Mouse (Mus musculus) liver, embryonic 11.5 days (tissue): Measurements from ENCODE around the gene Ankrd36. TPM values are rescaled to one million over a fixed set of nuclear protein-coding genes. Genes with fewer than 3 reads are reported as not detected.
A peak's percentile ranks its signal among the peaks of the same experiment; 100 is the strongest.
"Not testable (repeated sequence)": the region's sequence is repeated elsewhere in the genome, so short reads cannot be mapped to it uniquely, and the experiment has no call there.

Source experiments
- ATAC-seq: fragments of 200-750 bp; cut with Nextera tagmentation; replicated peaks from 2 replicates; pipeline ENCODE4 v1.8.0; 2017; ENCODE audit warnings: moderate number of reproducible peaks, mild to moderate bottlenecking, moderate TSS enrichment, moderate library complexity; ENCODE audit not compliant: low FRiP score
- DNase-seq: peaks from one replicate; pipeline ENCODE4 v3.0.0-alpha.2; 2017; ENCODE audit warnings: low spot score
- H3K27ac ChIP-seq: fragments of 300-500 bp; sonication (generic); 2 replicates; pipeline ENCODE4 v1.5.1; 2014; ENCODE audit warnings: mild to moderate bottlenecking, low read depth, low read length, control low read depth
- H3K27me3 ChIP-seq: fragments of 300-500 bp; sonication (generic); replicated peaks from 2 replicates; pipeline ENCODE4 v1.6.1; 2014; ENCODE audit warnings: low read length, mixed read lengths; ENCODE audit not compliant: control insufficient read depth, insufficient read depth
- H3K36me3 ChIP-seq: fragments of 300-500 bp; sonication (generic); 2 replicates; pipeline ENCODE4 v1.6.1; 2014; ENCODE audit warnings: mild to moderate bottlenecking, low read length, moderate library complexity, mixed read lengths; ENCODE audit not compliant: control insufficient read depth, insufficient read depth
- H3K4me1 ChIP-seq: fragments of 300-500 bp; sonication (generic); replicated peaks from 2 replicates; pipeline ENCODE4 v1.6.1; 2014; ENCODE audit warnings: low read length, mixed read lengths; ENCODE audit not compliant: control insufficient read depth, insufficient read depth
- H3K4me2 ChIP-seq: fragments of 300-500 bp; sonication (generic); 2 replicates; pipeline ENCODE4 v1.6.1; 2014; ENCODE audit warnings: mild to moderate bottlenecking, control low read depth, moderate library complexity
- H3K4me3 ChIP-seq: fragments of 300-500 bp; sonication (generic); 2 replicates; pipeline ENCODE4 v1.5.1; 2014; ENCODE audit warnings: low read depth, low read length, control low read depth
- H3K9ac ChIP-seq: fragments of 300-500 bp; sonication (generic); 2 replicates; pipeline ENCODE4 v1.6.1; 2014; ENCODE audit warnings: low read depth, low read length, control low read depth
- H3K9me3 ChIP-seq: fragments of 300-500 bp; sonication (generic); 2 replicates; pipeline ENCODE4 v1.6.1; 2016; ENCODE audit warnings: low read length, inconsistent platforms, mixed read lengths; ENCODE audit not compliant: control insufficient read depth
- WGBS: fragments of 180-500 bp; shearing (Covaris S2); extraction: QIAGEN DNeasy Blood & Tissue Kit; methylation state at CpG from one replicate; pipeline ENCODE4 v1.1.7; 2014; 5-methylcytosine and 5-hydroxymethylcytosine counted together
- polyA plus RNA-seq: library from polyadenylated mRNA; unstranded; fragments of >200 nt; fragmentation: Nextera tagmentation; extraction: Ambion mirVana; gene quantifications from 2 replicates; pipeline ENCODE4 v1.2.1, GENCODE M21; 2014

Ankrd36 gene
- polyA plus RNA-seq, 1 experiment from 2014 or later = 0.82 TPM

GRCm38 (mm10) chr11:5575046-5575445 lies 5.6 kb downstream of the Ankrd36 start:
- Histone ChIP-seq H3K9me3 (no peaks in the 10 kb centered on the region), H3K4me3 (no peak overlapping the region), H3K4me2 (peak overlapping the region; percentile 51), H3K36me3 (no peaks in the 10 kb centered on the region), H3K9ac (no peak overlapping the region), H3K27me3 (no peaks in the 10 kb centered on the region), H3K27ac (peak overlapping the region; percentile 26), H3K4me1 (peaks cover 20% of the 10 kb centered on the region)
- ATAC-seq (peak; percentile 79), DNase-seq (no peak)
- 36% methylated on average over 6 of the region's 6 CpGs for WGBS

- no peaks in the 10 kb centered on the region for H3K36me3 ChIP-seq
- H3K4me2 ChIP-seq = no peak overlapping the region
- H3K9ac ChIP-seq = no peak overlapping the region
- H3K4me1 ChIP-seq = peaks cover 10% of the 10 kb centered on the region
- H3K27me3 ChIP-seq = no peaks in the 10 kb centered on the region
- no peak overlapping the region for H3K27ac ChIP-seq
- H3K4me3 ChIP-seq = no peak overlapping the region
- WGBS = 79% methylated on average over 6 of the region's 6 CpGs
- no peaks in the 10 kb centered on the region for H3K9me3 ChIP-seq
- no peak for DNase-seq
- no peak for ATAC-seq
Measured at GRCm38 (mm10) chr11:5592336-5592735, 22.9 kb downstream of the Ankrd36 start.

- ATAC-seq (peak; percentile 98), DNase-seq (no peak)
- Histone ChIP-seq H3K9me3 (no peaks in the 10 kb centered on the region), H3K27ac (peak overlapping the region; percentile 65; the same call in 1 of the 2 replicates), H3K4me1 (peaks cover 10% of the 10 kb centered on the region), H3K4me2 (peak overlapping the region; percentile 31), H3K27me3 (no peaks in the 10 kb centered on the region), H3K9ac (no peak overlapping the region), H3K36me3 (no peaks in the 10 kb centered on the region), H3K4me3 (no peak overlapping the region)
- 49% methylated on average over 4 of the region's 4 CpGs for WGBS
Measured at GRCm38 (mm10) chr11:5595381-5595791, 25.9 kb downstream of the Ankrd36 start.

- Histone ChIP-seq H3K27ac (peak overlapping the region; percentile 65; the same call in 1 of the 2 replicates), H3K9me3 (no peaks in the 10 kb centered on the region), H3K4me2 (peak overlapping the region; percentile 31), H3K4me3 (no peak overlapping the region), H3K4me1 (peaks cover 10% of the 10 kb centered on the region), H3K27me3 (no peaks in the 10 kb centered on the region), H3K9ac (no peak overlapping the region), H3K36me3 (no peaks in the 10 kb centered on the region)
- WGBS = 70% methylated on average over 5 of the region's 5 CpGs
- ATAC-seq (peak; percentile 71), DNase-seq (no peak)
Measured at GRCm38 (mm10) chr11:5595792-5596191, 26.3 kb downstream of the Ankrd36 start.

- Histone ChIP-seq H3K36me3 (no peaks in the 10 kb centered on the region), H3K27ac (no peak overlapping the region), H3K9ac (no peak overlapping the region), H3K4me3 (no peak overlapping the region), H3K4me1 (peaks cover 10% of the 10 kb centered on the region), H3K27me3 (no peaks in the 10 kb centered on the region), H3K4me2 (no peak overlapping the region), H3K9me3 (no peaks in the 10 kb centered on the region)
- no peak for ATAC-seq
- DNase-seq = no peak
- 80% methylated on average over 6 of the region's 6 CpGs for WGBS
Measured at GRCm38 (mm10) chr11:5596756-5597155, 27.3 kb downstream of the Ankrd36 start.

GRCm38 (mm10) chr11:5605421-5605820 lies 35.9 kb downstream of the Ankrd36 start:
- H3K4me2 ChIP-seq = no peak overlapping the region
- H3K27me3 ChIP-seq = no peaks in the 10 kb centered on the region; the same call in 1 of the 2 replicates
- no peak for DNase-seq
- H3K4me1 ChIP-seq = no peaks in the 10 kb centered on the region
- 78% methylated on average over 3 of the region's 3 CpGs for WGBS
- H3K9me3 ChIP-seq = no peaks in the 10 kb centered on the region
- ATAC-seq = no peak
- no peaks in the 10 kb centered on the region for H3K36me3 ChIP-seq
- no peak overlapping the region for H3K9ac ChIP-seq
- no peak overlapping the region for H3K4me3 ChIP-seq
- H3K27ac ChIP-seq = no peak overlapping the region

GRCm38 (mm10) chr11:5611918-5612317 lies 42.4 kb downstream of the Ankrd36 start:
- ATAC-seq, H3K4me1 ChIP-seq, H3K9ac ChIP-seq, H3K36me3 ChIP-seq, H3K9me3 ChIP-seq, H3K27ac ChIP-seq, DNase-seq, H3K4me3 ChIP-seq, H3K4me2 ChIP-seq, H3K27me3 ChIP-seq: not testable (repeated sequence)
- 66% methylated on average over 1 of the region's 1 CpGs for WGBS

DNA sequence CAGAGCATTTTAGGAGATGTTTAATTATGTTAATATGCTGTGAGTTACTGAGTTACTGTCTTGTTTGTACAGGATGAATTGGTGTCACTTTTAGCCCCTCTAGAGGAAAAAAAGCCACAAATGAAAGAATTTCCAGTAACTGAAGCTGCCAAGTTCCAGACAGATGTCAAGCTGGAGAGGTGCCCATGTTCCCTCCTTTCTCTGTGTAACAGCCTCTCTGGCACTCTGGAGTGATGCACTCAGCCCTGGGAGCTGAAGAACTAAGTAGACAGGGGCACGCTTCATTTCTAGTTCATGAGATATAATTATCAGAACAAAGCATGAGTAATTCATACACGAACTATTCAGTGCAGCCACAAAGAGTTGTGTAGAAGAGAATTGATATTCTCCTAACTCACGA lies 45.0 kb downstream of the Ankrd36 start:
- no peaks in the 10 kb centered on the region for H3K36me3 ChIP-seq
- no peaks in the 10 kb centered on the region; the same call in 1 of the 2 replicates for H3K9me3 ChIP-seq
- no peak overlapping the region for H3K4me3 ChIP-seq
- H3K27ac ChIP-seq = no peak overlapping the region
- H3K9ac ChIP-seq = no peak overlapping the region
- H3K4me1 ChIP-seq = no peaks in the 10 kb centered on the region
- no peak for ATAC-seq
- no peak for DNase-seq
- 73% methylated on average over 3 of the region's 3 CpGs for WGBS
- no peak overlapping the region for H3K4me2 ChIP-seq
- no peaks in the 10 kb centered on the region for H3K27me3 ChIP-seq

- Histone ChIP-seq H3K9ac (no peak overlapping the region), H3K27ac (no peak overlapping the region), H3K9me3 (no peaks in the 10 kb centered on the region), H3K4me3 (no peak overlapping the region), H3K4me1 (no peaks in the 10 kb centered on the region), H3K36me3 (no peaks in the 10 kb centered on the region), H3K27me3 (no peaks in the 10 kb centered on the region), H3K4me2 (no peak overlapping the region)
- DNase-seq (no peak), ATAC-seq (no peak)
- WGBS = 76% methylated on average over 4 of the region's 4 CpGs
Measured at GRCm38 (mm10) chr11:5625101-5625500, 55.6 kb downstream of the Ankrd36 start.
